Mouse (Mus musculus): ENCODE measurements around the gene Slc37a1.
"Not testable (repeated sequence)": the region's sequence is repeated elsewhere in the genome, so short reads cannot be mapped to it uniquely, and the experiment has no call there.

The Slc37a1 gene

GRCm38 (mm10) chr17:31322446-31322845, 35.9 kb downstream of the Slc37a1 start:
- no peak for DNase-seq

GRCm38 (mm10) chr17:31323379-31323778, 36.8 kb downstream of the Slc37a1 start:
- DNase-seq: peak; percentile 35

GRCm38 (mm10) chr17:31324227-31324626, 37.6 kb downstream of the Slc37a1 start:
- DNase-seq: no peak

- DNase-seq: no peak
Measured at GRCm38 (mm10) chr17:31325451-31326219, 39.0 kb downstream of the Slc37a1 start.

- no peak for DNase-seq
Measured at GRCm38 (mm10) chr17:31326220-31326852, 39.7 kb downstream of the Slc37a1 start.

- DNase-seq: peak; percentile 48
Measured at GRCm38 (mm10) chr17:31328466-31328865, 41.9 kb downstream of the Slc37a1 start.

- peak; percentile 72 for DNase-seq
Measured at GRCm38 (mm10) chr17:31330622-31331021, 44.0 kb downstream of the Slc37a1 start.

GRCm38 (mm10) chr17:31331273-31331672, 44.7 kb downstream of the Slc37a1 start:
- no peak for DNase-seq

GRCm38 (mm10) chr17:31331920-31332319, 45.3 kb downstream of the Slc37a1 start:
- peak; percentile 48 for DNase-seq

- no peak for DNase-seq
Measured at GRCm38 (mm10) chr17:31332333-31332732, 45.7 kb downstream of the Slc37a1 start.

- no peak for DNase-seq
Measured at GRCm38 (mm10) chr17:31334509-31335260, 48.1 kb downstream of the Slc37a1 start.

GRCm38 (mm10) chr17:31335344-31336080, 48.9 kb downstream of the Slc37a1 start:
- DNase-seq: no peak

- DNase-seq: no peak
Measured at GRCm38 (mm10) chr17:31339769-31340168, 53.2 kb downstream of the Slc37a1 start.

GRCm38 (mm10) chr17:31342191-31342590, 55.6 kb downstream of the Slc37a1 start:
- no peak for DNase-seq

- peak; percentile 81 for DNase-seq
Measured at GRCm38 (mm10) chr17:31344172-31344801, 57.7 kb downstream of the Slc37a1 start.

GRCm38 (mm10) chr17:31344816-31345215, 58.2 kb downstream of the Slc37a1 start:
- peak; percentile 20 for DNase-seq

GRCm38 (mm10) chr17:31348129-31348528, 61.5 kb downstream of the Slc37a1 start:
- no peak for DNase-seq

- no peak for DNase-seq
Measured at GRCm38 (mm10) chr17:31349388-31349787, 62.8 kb downstream of the Slc37a1 start.

GRCm38 (mm10) chr17:31351984-31352383, 65.4 kb downstream of the Slc37a1 start:
- no peak for DNase-seq

- DNase-seq: no peak
Measured at GRCm38 (mm10) chr17:31353255-31353654, 66.7 kb downstream of the Slc37a1 start.

GRCm38 (mm10) chr17:31354684-31355083, 68.1 kb downstream of the Slc37a1 start:
- not testable (repeated sequence) for DNase-seq

- DNase-seq: no peak
Measured at GRCm38 (mm10) chr17:31355792-31356502, 69.4 kb downstream of the Slc37a1 start.
